Mouse (Mus musculus): ENCODE measurements at regions not wholly inside any gene's neighbourhood (a gene's known extent, or its start where the extent isn't known, plus 50 kb on each side); places are given as distances from the start of the nearest gene placed in this dataset.

DNA sequence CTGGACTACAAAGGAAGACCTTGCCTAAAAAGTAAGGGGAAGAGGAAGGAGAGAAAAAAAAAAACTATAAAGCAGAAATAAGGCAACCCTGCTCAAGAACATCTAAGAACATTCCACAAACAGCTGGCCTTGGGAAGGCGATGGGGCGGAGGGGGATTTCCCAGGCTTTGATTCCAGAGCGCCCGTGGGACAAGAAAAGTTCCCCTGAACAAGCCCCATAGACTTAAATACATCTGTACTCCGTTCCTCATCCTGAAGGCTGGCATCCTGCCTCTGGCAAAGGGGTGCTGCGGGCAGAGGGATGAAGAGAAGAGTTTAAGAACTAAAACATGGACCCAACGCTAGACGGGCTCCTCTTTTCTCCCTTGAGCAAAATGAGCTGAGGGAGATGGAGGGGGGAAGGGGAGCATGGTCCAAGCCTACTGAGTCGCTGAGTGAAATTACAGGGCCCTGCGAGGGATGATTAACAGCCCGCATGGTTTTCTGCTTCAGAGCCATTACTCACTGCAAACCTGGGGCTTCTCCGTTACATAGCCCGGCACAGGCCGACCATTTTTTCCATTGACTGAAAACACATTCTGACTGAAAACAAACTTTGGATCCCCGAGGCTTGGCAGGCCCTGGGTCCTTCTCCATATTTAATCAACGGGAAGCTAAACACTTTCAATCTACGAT lies 128.9 kb upstream of the Zfp703 start:
- no peak overlapping the region for H3K27ac ChIP-seq (ENCODE audit: insufficient read depth, low read depth, low read length)
- peaks cover 4% of the 10 kb centered on the region; the same call in 1 of the 2 replicates for H3K4me1 ChIP-seq (ENCODE audit: control insufficient read depth, insufficient read depth, low read length)
- H3K4me3 ChIP-seq (ENCODE audit: insufficient read depth, low read length), result no peak overlapping the region
- TF ChIP-seq POLR2A (IDR thresholded peaks at IDR 0.05; ENCODE audit: borderline replicate concordance, low read depth, low read length) (no peak), CTCF (IDR thresholded peaks at IDR 0.05; ENCODE audit: low read depth, low read length) (no peak)

- Histone ChIP-seq H3K4me1 (ENCODE audit: control insufficient read depth, insufficient read depth, low read length) (peaks cover 4% of the 10 kb centered on the region; the same call in 1 of the 2 replicates), H3K4me3 (ENCODE audit: insufficient read depth, low read length) (no peak overlapping the region), H3K27ac (ENCODE audit: insufficient read depth, low read depth, low read length) (no peak overlapping the region)
- TF ChIP-seq CTCF (IDR thresholded peaks at IDR 0.05; ENCODE audit: low read depth, low read length), result no peak
- no peak for TF ChIP-seq POLR2A (IDR thresholded peaks at IDR 0.05; ENCODE audit: borderline replicate concordance, low read depth, low read length)
These were observed 128.0 kb upstream of the Zfp703 start for GRCm38 (mm10) chr8:26848955-26849684.

GRCm38 (mm10) chr8:26851871-26852800 lies 125.0 kb upstream of the Zfp703 start:
- no peak overlapping the region for H3K27ac ChIP-seq (ENCODE audit: insufficient read depth, low read depth, low read length)
- no peak overlapping the region for H3K4me3 ChIP-seq (ENCODE audit: insufficient read depth, low read length)
- TF ChIP-seq CTCF (IDR thresholded peaks at IDR 0.05; ENCODE audit: low read depth, low read length) (no peak), POLR2A (IDR thresholded peaks at IDR 0.05; ENCODE audit: borderline replicate concordance, low read depth, low read length) (no peak)
- no peaks in the 10 kb centered on the region for H3K4me1 ChIP-seq (ENCODE audit: control insufficient read depth, insufficient read depth, low read length)

GRCm38 (mm10) chr8:26852921-26853320 lies 124.2 kb upstream of the Zfp703 start:
- Histone ChIP-seq H3K4me1 (ENCODE audit: control insufficient read depth, insufficient read depth, low read length) (no peaks in the 10 kb centered on the region), H3K27ac (ENCODE audit: insufficient read depth, low read depth, low read length) (no peak overlapping the region), H3K4me3 (ENCODE audit: insufficient read depth, low read length) (no peak overlapping the region)
- no peak for TF ChIP-seq POLR2A (IDR thresholded peaks at IDR 0.05; ENCODE audit: borderline replicate concordance, low read depth, low read length)
- no peak for TF ChIP-seq CTCF (IDR thresholded peaks at IDR 0.05; ENCODE audit: low read depth, low read length)

DNA sequence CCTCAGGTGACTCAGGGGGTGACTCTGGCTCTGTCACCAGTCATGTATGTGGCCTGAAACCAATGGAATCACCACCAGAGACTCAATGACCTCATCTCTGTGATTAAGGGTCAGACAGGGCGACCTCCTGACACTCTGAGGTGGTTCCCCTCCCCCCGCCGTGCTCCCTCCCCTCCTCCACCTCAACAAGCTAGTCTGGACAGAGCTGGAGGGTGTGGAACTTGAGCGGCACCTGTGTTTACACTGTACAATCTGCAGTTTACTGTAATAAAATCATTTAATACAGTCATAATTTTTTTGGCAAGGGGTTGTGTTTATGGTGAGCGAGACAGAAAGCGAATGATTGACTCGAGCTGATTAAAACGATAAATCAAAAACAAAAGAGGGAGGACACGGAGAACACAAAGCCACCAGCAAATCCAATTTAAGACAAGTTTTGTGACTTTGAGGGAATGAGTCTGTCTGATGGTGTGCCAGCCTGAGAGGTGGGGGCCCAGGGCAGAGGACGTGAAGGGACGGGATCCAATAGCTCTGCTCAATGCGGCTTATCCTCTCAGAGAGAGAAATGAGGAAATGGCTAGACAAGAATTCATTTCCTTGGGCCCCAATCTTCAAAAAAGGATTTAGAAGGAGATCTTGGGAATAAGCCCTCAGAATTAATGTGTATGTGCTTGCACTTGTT lies 122.4 kb upstream of the Zfp703 start:
- TF ChIP-seq POLR2A (IDR thresholded peaks at IDR 0.05; ENCODE audit: borderline replicate concordance, low read depth, low read length) (no peak), CTCF (IDR thresholded peaks at IDR 0.05; ENCODE audit: low read depth, low read length) (no peak)
- H3K27ac ChIP-seq (ENCODE audit: insufficient read depth, low read depth, low read length), result no peak overlapping the region
- H3K4me1 ChIP-seq (ENCODE audit: control insufficient read depth, insufficient read depth, low read length), result no peaks in the 10 kb centered on the region
- no peak overlapping the region for H3K4me3 ChIP-seq (ENCODE audit: insufficient read depth, low read length)

DNA sequence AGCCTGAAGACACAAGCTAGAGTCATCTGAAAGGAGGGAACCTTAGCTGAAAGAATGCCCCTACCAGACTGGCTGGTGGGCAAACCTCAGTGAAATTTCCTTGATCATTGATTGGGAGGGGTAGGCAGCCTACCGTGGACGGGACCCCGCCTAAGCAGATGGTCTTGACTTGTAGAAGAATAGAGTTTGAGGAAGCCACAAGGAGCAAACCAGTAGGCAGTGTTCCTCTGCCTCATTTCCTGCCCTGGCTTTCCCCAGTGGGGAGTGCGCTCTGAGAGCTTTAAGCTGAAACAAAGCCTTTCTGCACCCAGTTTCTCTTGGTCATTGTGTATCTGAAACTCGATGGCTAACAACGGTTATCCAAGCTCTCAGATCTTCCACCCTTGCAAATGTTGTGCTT lies 121.9 kb upstream of the Zfp703 start:
- no peak overlapping the region for H3K4me3 ChIP-seq (ENCODE audit: insufficient read depth, low read length)
- H3K27ac ChIP-seq (ENCODE audit: insufficient read depth, low read depth, low read length), result no peak overlapping the region
- TF ChIP-seq CTCF (IDR thresholded peaks at IDR 0.05; ENCODE audit: low read depth, low read length), result no peak
- no peak for TF ChIP-seq POLR2A (IDR thresholded peaks at IDR 0.05; ENCODE audit: borderline replicate concordance, low read depth, low read length)
- H3K4me1 ChIP-seq (ENCODE audit: control insufficient read depth, insufficient read depth, low read length), result no peaks in the 10 kb centered on the region

DNA sequence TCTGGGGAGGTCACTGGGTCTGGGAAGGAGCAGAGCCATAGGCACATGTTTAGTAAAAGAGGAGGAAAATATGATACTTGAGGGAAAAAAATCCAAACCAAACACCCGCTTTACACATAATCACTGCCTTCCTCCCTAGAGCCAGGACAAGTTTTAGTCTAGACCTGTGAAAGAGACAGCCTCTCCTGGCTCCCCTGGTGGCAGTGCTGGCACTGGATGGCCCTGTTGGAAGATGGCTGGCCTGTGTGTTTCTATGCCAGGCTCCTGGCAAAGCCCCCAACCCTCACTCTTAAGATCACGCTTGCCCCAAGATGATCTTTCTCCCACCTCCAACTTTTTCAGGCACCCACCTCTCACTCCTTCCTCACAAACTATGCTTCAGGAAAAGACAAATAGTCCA lies 112.6 kb upstream of the Zfp703 start:
- Histone ChIP-seq H3K27ac (ENCODE audit: insufficient read depth, low read depth, low read length) (no peak overlapping the region), H3K4me1 (ENCODE audit: control insufficient read depth, insufficient read depth, low read length) (no peaks in the 10 kb centered on the region), H3K4me3 (ENCODE audit: insufficient read depth, low read length) (no peak overlapping the region)
- TF ChIP-seq CTCF (IDR thresholded peaks at IDR 0.05; ENCODE audit: low read depth, low read length) (no peak), POLR2A (IDR thresholded peaks at IDR 0.05; ENCODE audit: borderline replicate concordance, low read depth, low read length) (no peak)

DNA sequence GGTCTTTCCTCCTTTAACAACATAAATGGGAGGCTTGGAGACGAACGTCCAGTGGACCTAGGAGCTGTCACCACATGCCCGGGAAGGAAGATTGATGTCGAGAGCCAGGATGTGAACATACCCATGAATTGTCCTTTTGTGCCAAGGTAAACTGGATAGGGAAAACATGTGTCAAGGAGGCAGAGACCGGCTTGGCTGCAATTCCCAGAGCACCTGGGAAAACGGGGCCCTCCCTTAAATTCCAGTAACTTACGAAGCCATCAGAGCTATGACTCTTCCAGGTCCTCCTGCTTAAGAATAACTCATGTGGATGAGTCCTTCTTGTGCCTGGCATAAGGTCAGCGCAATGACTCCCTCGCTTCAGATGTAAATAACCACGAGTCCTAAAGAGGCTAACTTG lies 112.2 kb upstream of the Zfp703 start:
- Histone ChIP-seq H3K4me3 (ENCODE audit: insufficient read depth, low read length) (no peak overlapping the region), H3K4me1 (ENCODE audit: control insufficient read depth, insufficient read depth, low read length) (no peaks in the 10 kb centered on the region), H3K27ac (ENCODE audit: insufficient read depth, low read depth, low read length) (no peak overlapping the region)
- TF ChIP-seq POLR2A (IDR thresholded peaks at IDR 0.05; ENCODE audit: borderline replicate concordance, low read depth, low read length) (no peak), CTCF (IDR thresholded peaks at IDR 0.05; ENCODE audit: low read depth, low read length) (no peak)

GRCm38 (mm10) chr8:26868101-26868848 lies 108.8 kb upstream of the Zfp703 start:
- Histone ChIP-seq H3K27ac (ENCODE audit: insufficient read depth, low read depth, low read length) (no peak overlapping the region), H3K4me3 (ENCODE audit: insufficient read depth, low read length) (no peak overlapping the region), H3K4me1 (ENCODE audit: control insufficient read depth, insufficient read depth, low read length) (no peaks in the 10 kb centered on the region)
- TF ChIP-seq CTCF (IDR thresholded peaks at IDR 0.05; ENCODE audit: low read depth, low read length) (no peak), POLR2A (IDR thresholded peaks at IDR 0.05; ENCODE audit: borderline replicate concordance, low read depth, low read length) (no peak)
